Mouse (Mus musculus) embryonic fibroblast, embryonic 13.5 days (primary cell): ENCODE data around the gene Slfn5. TPM values are rescaled to one million over a fixed set of nuclear protein-coding genes. Genes with fewer than 3 reads are reported as not detected.

Source experiments
- H3K27ac ChIP-seq: 2 replicates; pipeline ENCODE4 v1.5.1; 2012; ENCODE audit warnings: low read length, control low read depth, inconsistent platforms; ENCODE audit not compliant: insufficient read depth
- H3K4me1 ChIP-seq: 2 replicates; pipeline ENCODE4 v1.6.1; 2011; ENCODE audit warnings: low read length; ENCODE audit not compliant: control insufficient read depth, insufficient read depth
- H3K4me3 ChIP-seq: 2 replicates; pipeline ENCODE4 v1.5.1; 2011; ENCODE audit warnings: mild to moderate bottlenecking, control low read depth, low read length; ENCODE audit not compliant: insufficient read depth
- CTCF ChIP-seq: IDR thresholded peaks from 2 replicates; pipeline ENCODE4 v1.5.1; 2011; ENCODE audit warnings: mild to moderate bottlenecking, control low read depth, low read length, moderate library complexity, borderline replicate concordance; ENCODE audit not compliant: insufficient read depth
- POLR2A ChIP-seq: IDR thresholded peaks from 2 replicates; pipeline ENCODE4 v1.6.1; 2011; ENCODE audit warnings: low read depth, mild to moderate bottlenecking, control low read depth, low read length, moderate library complexity
- polyA plus RNA-seq: library from polyadenylated mRNA; stranded (reverse); fragments of >200 nt; gene quantifications from 2 replicates; pipeline ENCODE4 v1.2.4, GENCODE M21; 2011; ENCODE audit warnings: low read depth; ENCODE audit not compliant: missing spikeins, insufficient read length

The Slfn5 gene
- 1.0 and 5.1 TPM in 2 replicates for polyA plus RNA-seq

- TF ChIP-seq CTCF (no peak), POLR2A (no peak)
- H3K4me3 ChIP-seq = no peak within 1 kb of the TSS
- H3K4me1 ChIP-seq = no peaks in the 10 kb centered on the region
- H3K27ac ChIP-seq = no peak within 1 kb of the TSS
Observed at GRCm38 (mm10) chr11:82950736-82951481, at the start of gene Slfn5. Slfn5 (plus strand) TSS chr11:82951349.

- no peak for TF ChIP-seq CTCF
- TF ChIP-seq POLR2A = no peak
- no peak overlapping the region for H3K4me3 ChIP-seq
- H3K27ac ChIP-seq = no peak overlapping the region
- H3K4me1 ChIP-seq = no peaks in the 10 kb centered on the region
Observed at GRCm38 (mm10) chr11:82901606-82902310, 49.4 kb upstream of the Slfn5 start.

- TF ChIP-seq POLR2A (no peak), CTCF (no peak)
- Histone ChIP-seq H3K4me3 (no peak overlapping the region), H3K27ac (no peak overlapping the region), H3K4me1 (no peaks in the 10 kb centered on the region)
Observed at GRCm38 (mm10) chr11:82904952-82905351, 46.2 kb upstream of the Slfn5 start.

- Histone ChIP-seq H3K4me3 (no peak overlapping the region), H3K27ac (no peak overlapping the region), H3K4me1 (no peaks in the 10 kb centered on the region)
- TF ChIP-seq POLR2A (no peak), CTCF (no peak)
Observed at GRCm38 (mm10) chr11:82905816-82906215, 45.3 kb upstream of the Slfn5 start.

GRCm38 (mm10) chr11:82907651-82908607 is 43.2 kb upstream of the Slfn5 start, which contains the start of gene Nle1:
Nle1 (minus strand) TSS chr11:82908411.
- no peak within 1 kb of the TSS for H3K27ac ChIP-seq
- no peaks in the 10 kb centered on the region for H3K4me1 ChIP-seq
- peak; percentile 79 for TF ChIP-seq POLR2A
- peak; percentile 75 for TF ChIP-seq CTCF
- H3K4me3 ChIP-seq = peak within 1 kb of the TSS; percentile 78

GRCm38 (mm10) chr11:82908608-82908989 is 42.5 kb upstream of the Slfn5 start:
- H3K4me3 ChIP-seq = no peak overlapping the region; the same call in 1 of the 2 replicates
- TF ChIP-seq CTCF (no peak), POLR2A (no peak)
- H3K27ac ChIP-seq = no peak overlapping the region
- H3K4me1 ChIP-seq = no peaks in the 10 kb centered on the region

GRCm38 (mm10) chr11:82910250-82910649 is 40.9 kb upstream of the Slfn5 start, which contains the start of gene Unc45b:
Unc45b (plus strand) TSS chr11:82910550.
- Histone ChIP-seq H3K4me3 (no peak within 1 kb of the TSS), H3K27ac (no peak within 1 kb of the TSS)

GRCm38 (mm10) chr11:82910679-82911389 is 40.3 kb upstream of the Slfn5 start:
- Histone ChIP-seq H3K4me3 (no peak overlapping the region), H3K27ac (no peak overlapping the region), H3K4me1 (no peaks in the 10 kb centered on the region)
- no peak for TF ChIP-seq POLR2A
- no peak for TF ChIP-seq CTCF

More at GRCm38 (mm10) chr11:82910250-82910649, 40.9 kb upstream of the Slfn5 start, which contains the start of gene Unc45b:
- no peaks in the 10 kb centered on the region for H3K4me1 ChIP-seq
- TF ChIP-seq POLR2A = no peak
- TF ChIP-seq CTCF = no peak
